ENCODE assay signal across 8 mouse cellular contexts in the genomic region with DNA sequence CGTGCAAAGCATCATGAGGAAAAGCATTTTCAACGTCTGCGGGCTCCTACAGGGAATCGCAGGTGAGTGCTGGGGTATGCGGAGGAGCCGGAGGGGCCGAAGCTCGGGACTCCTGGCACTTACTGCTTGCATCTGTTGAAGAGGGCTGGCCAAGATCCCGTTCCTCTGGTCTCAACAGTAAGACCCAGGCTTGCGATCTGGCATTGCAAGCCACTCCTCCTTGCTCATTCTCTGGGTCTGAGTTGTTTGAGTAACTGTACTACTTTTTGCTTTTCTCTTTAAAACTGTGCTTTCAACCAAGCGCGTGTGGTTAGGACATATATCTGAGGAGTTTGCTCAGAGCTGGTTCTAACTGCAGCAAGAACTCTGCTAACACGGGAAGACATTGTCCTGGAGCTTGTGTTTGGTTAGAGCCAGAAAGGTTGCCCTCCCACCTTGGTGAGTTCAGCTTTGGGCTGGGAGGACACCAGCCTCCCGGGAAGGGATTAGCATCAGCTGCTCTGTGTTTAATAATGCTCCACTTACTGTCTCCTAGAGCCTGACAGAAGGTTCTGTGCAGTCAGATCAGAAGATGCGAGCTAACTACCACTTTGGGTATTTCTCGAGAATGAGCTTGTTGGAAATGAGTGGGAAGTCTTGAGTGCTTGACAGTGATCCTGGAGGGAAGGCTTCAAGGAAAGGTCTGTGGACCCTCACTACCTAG.
A peak's percentile ranks its signal among the peaks of the same experiment; 100 is the strongest.
DNase-seq lines count a peak whose midpoint lies in the region; ATAC-seq lines count a peak whose summit lies in the region.

No protein-coding gene starts in this region.

- no peaks in the 10 kb centered on the region for H3K27me3 ChIP-seq in kidney, embryonic 15.5 days
- peaks cover 25% of the 10 kb centered on the region for H3K27me3 ChIP-seq in erythroblast, embryonic 14.5 days (ENCODE audit: control insufficient read depth)
- H3K27me3 ChIP-seq in limb, embryonic 15.5 days, result peaks cover 4% of the 10 kb centered on the region; the same call in 1 of the 2 replicates
- H3K27me3 ChIP-seq in stomach, embryonic 14.5 days (ENCODE audit: control insufficient read depth, insufficient read depth, low read length), result no peaks in the 10 kb centered on the region

- no peaks in the 10 kb centered on the region for H3K9me3 ChIP-seq in kidney, embryonic 15.5 days (replicated peaks)
- H3K9me3 ChIP-seq in erythroblast, embryonic 14.5 days (ENCODE audit: control insufficient read depth, low read length), result no peaks in the 10 kb centered on the region
- no peaks in the 10 kb centered on the region for H3K9me3 ChIP-seq in limb, embryonic 15.5 days
- no peaks in the 10 kb centered on the region for H3K9me3 ChIP-seq in stomach, embryonic 14.5 days (ENCODE audit: control insufficient read depth, low read depth, low read length)

- peaks cover 50% of the 10 kb centered on the region for H3K36me3 ChIP-seq in kidney, embryonic 15.5 days
- H3K36me3 ChIP-seq in erythroblast, embryonic 14.5 days (ENCODE audit: control insufficient read depth), result no peaks in the 10 kb centered on the region
- 0 out of 2 replicates have a peak, but pooled peaks cover 3% of the 10 kb centered on the region for H3K36me3 ChIP-seq in limb, embryonic 15.5 days
- no peaks in the 10 kb centered on the region for H3K36me3 ChIP-seq in stomach, embryonic 14.5 days (ENCODE audit: control insufficient read depth, insufficient read depth, low read length)

- WGBS in kidney, embryonic 15.5 days, result 34% methylated on average over 16 of the region's 16 CpGs
- WGBS in limb, embryonic 15.5 days, result 23% methylated on average over 16 of the region's 16 CpGs
- WGBS in stomach, embryonic 14.5 days, result 22% methylated on average over 16 of the region's 16 CpGs

- no peak for DNase-seq in kidney, postnatal 4 days
- peak; percentile 25 for DNase-seq in R1 (ENCODE audit: low read depth, low spot score)
- DNase-seq in urinary bladder, postnatal 25 days (ENCODE audit: low spot score), result no peak
- no peak for DNase-seq in kidney, postnatal 10 days

- H3K27ac ChIP-seq in kidney, embryonic 15.5 days, result 0 out of 2 replicates have a peak overlapping the region, but pooled peaks have one; percentile 10
- H3K27ac ChIP-seq in limb, embryonic 15.5 days, result peak overlapping the region; percentile 70
- no peak overlapping the region for H3K27ac ChIP-seq in stomach, embryonic 14.5 days (ENCODE audit: low read length)

- peak overlapping the region; percentile 42 for H3K9ac ChIP-seq in kidney, embryonic 15.5 days
- H3K9ac ChIP-seq in limb, embryonic 15.5 days, result peak overlapping the region; percentile 14; the same call in 1 of the 2 replicates
- no peak overlapping the region for H3K9ac ChIP-seq in stomach, embryonic 14.5 days (replicated peaks; ENCODE audit: low read depth, low read length)

- ATAC-seq in kidney, embryonic 15.5 days (replicated peaks; ENCODE audit: low FRiP score), result no peak
- ATAC-seq in limb, embryonic 15.5 days (ENCODE audit: insufficient number of reproducible peaks, low FRiP score, low TSS enrichment, low read depth), result no peak
- no peak for ATAC-seq in stomach, embryonic 14.5 days (ENCODE audit: insufficient number of reproducible peaks, insufficient read depth, low FRiP score, low read depth)

- H3K4me2 ChIP-seq in kidney, embryonic 15.5 days, result peak overlapping the region; percentile 90
- peak overlapping the region; percentile 84 for H3K4me2 ChIP-seq in limb, embryonic 15.5 days
- peak overlapping the region; percentile 98 for H3K4me2 ChIP-seq in stomach, embryonic 14.5 days (replicated peaks; ENCODE audit: low read depth, low read length)

- H3K4me3 ChIP-seq in kidney, embryonic 15.5 days (replicated peaks), result peak overlapping the region; percentile 48
- H3K4me3 ChIP-seq in erythroblast, embryonic 14.5 days (replicated peaks), result peak overlapping the region; percentile 64
- peak overlapping the region; percentile 40 for H3K4me3 ChIP-seq in limb, embryonic 15.5 days
- peak overlapping the region; percentile 45 for H3K4me3 ChIP-seq in stomach, embryonic 14.5 days (ENCODE audit: low read depth, low read length)

- H3K4me1 ChIP-seq in kidney, embryonic 15.5 days, result peaks cover 78% of the 10 kb centered on the region
- peaks cover 44% of the 10 kb centered on the region for H3K4me1 ChIP-seq in erythroblast, embryonic 14.5 days (ENCODE audit: control insufficient read depth)
- peaks cover 59% of the 10 kb centered on the region for H3K4me1 ChIP-seq in limb, embryonic 15.5 days
- H3K4me1 ChIP-seq in stomach, embryonic 14.5 days (ENCODE audit: control insufficient read depth, insufficient read depth, low read length), result no peaks in the 10 kb centered on the region
